Mouse (Mus musculus): ENCODE data around the gene Cdx2. TPM values are rescaled to one million over a fixed set of nuclear protein-coding genes. Genes with fewer than 3 reads are reported as not detected.

Cdx2 gene
- polyA plus RNA-seq, 1 experiment from 2014 or later = 1.3 TPM

DNA sequence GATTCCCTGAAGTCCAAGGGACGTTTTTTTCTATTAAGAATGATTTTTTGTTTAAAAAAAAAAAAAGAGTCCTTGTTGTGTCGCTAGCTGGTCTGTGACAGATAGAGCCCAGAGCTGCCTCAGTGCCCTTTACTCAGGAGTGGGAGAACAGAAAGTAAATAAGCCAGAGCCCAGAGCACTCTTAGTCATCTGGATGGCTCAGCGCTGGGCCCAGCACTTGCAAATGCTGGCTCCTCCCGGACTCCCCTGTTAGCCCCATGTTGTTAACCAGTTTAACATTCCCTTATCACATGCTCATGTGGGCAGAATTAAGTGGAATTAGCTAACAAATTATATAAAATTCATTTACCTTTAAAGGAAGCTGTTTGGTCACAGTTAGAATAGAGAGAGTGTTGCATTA, 43.1 kb downstream of the Cdx2 start:
- no peak overlapping the region for H3K9ac ChIP-seq (replicated peaks; ENCODE audit: low read depth, low read length)
- no peak overlapping the region for H3K27ac ChIP-seq (ENCODE audit: low read length)
- H3K4me3 ChIP-seq (ENCODE audit: low read depth, low read length) = no peak overlapping the region
- no peaks in the 10 kb centered on the region for H3K36me3 ChIP-seq (ENCODE audit: control insufficient read depth, insufficient read depth, low read length)
- peaks cover 30% of the 10 kb centered on the region for H3K27me3 ChIP-seq (ENCODE audit: control insufficient read depth, insufficient read depth, low read length)
- WGBS = 22% methylated on average over 4 of the region's 4 CpGs
- H3K9me3 ChIP-seq (ENCODE audit: control insufficient read depth, low read depth, low read length) = no peaks in the 10 kb centered on the region
- no peak overlapping the region for H3K4me2 ChIP-seq (replicated peaks; ENCODE audit: low read depth, low read length)
- no peaks in the 10 kb centered on the region for H3K4me1 ChIP-seq (ENCODE audit: control insufficient read depth, insufficient read depth, low read length)
- no peak for ATAC-seq (ENCODE audit: insufficient number of reproducible peaks, insufficient read depth, low FRiP score, low read depth)

DNA sequence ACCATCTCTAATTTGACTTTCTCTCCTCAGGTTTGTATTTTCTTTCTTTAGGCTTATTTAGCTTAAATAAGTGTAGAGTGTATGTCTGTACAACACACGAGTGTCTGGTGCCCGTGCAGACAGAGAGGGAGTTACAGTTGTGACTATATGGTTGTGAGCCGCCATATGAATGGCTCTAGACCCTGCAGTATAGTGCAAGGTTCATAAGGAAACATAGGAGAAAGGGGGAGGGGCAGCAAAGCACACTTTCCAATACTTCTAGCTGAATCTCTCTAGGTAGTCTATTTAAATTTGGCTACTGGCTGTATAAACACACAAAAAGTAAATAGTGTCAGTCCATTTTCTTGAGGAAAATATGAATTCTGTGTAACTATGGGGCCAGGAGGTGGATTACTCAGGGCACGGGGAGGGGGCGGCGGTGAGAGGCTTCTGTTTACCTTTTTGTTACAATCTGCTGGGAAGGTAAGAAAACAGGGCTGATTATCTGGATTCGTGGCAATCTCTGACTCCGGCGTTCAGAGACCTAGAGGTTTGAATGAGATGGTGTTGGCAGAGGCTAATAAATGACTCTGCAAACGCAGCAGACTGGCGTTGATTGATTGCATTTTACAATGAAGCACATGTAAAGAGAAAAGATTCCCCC, 45.0 kb downstream of the Cdx2 start:
- no peak overlapping the region for H3K9ac ChIP-seq (replicated peaks; ENCODE audit: low read depth, low read length)
- H3K9me3 ChIP-seq (ENCODE audit: control insufficient read depth, low read depth, low read length) = no peaks in the 10 kb centered on the region
- no peak overlapping the region for H3K4me3 ChIP-seq (ENCODE audit: low read depth, low read length)
- H3K36me3 ChIP-seq (ENCODE audit: control insufficient read depth, insufficient read depth, low read length) = no peaks in the 10 kb centered on the region
- no peak overlapping the region for H3K4me2 ChIP-seq (replicated peaks; ENCODE audit: low read depth, low read length)
- H3K27me3 ChIP-seq (ENCODE audit: control insufficient read depth, insufficient read depth, low read length) = peaks cover 18% of the 10 kb centered on the region
- no peaks in the 10 kb centered on the region for H3K4me1 ChIP-seq (ENCODE audit: control insufficient read depth, insufficient read depth, low read length)
- 28% methylated on average over 11 of the region's 11 CpGs for WGBS
- 0 out of 2 replicates have a peak, but pooled peaks have one; percentile 53 for ATAC-seq (ENCODE audit: insufficient number of reproducible peaks, insufficient read depth, low FRiP score, low read depth)
- H3K27ac ChIP-seq (ENCODE audit: low read length) = no peak overlapping the region

- WGBS = 69% methylated on average over 4 of the region's 4 CpGs
These were observed 46.3 kb downstream of the Cdx2 start for GRCm38 (mm10) chr5:147260778-147261177.

GRCm38 (mm10) chr5:147260189-147260588, 46.9 kb downstream of the Cdx2 start:
- 87% methylated on average over 1 of the region's 1 CpGs for WGBS
- 0 out of 2 replicates have a peak, but pooled peaks cover 4% of the 10 kb centered on the region for H3K27me3 ChIP-seq (ENCODE audit: control insufficient read depth, insufficient read depth, low read length)
- H3K36me3 ChIP-seq (ENCODE audit: control insufficient read depth, insufficient read depth, low read length) = no peaks in the 10 kb centered on the region
- H3K27ac ChIP-seq (ENCODE audit: low read length) = no peak overlapping the region
- H3K9ac ChIP-seq (replicated peaks; ENCODE audit: low read depth, low read length) = no peak overlapping the region
- H3K9me3 ChIP-seq (ENCODE audit: control insufficient read depth, low read depth, low read length) = no peaks in the 10 kb centered on the region
- H3K4me1 ChIP-seq (ENCODE audit: control insufficient read depth, insufficient read depth, low read length) = no peaks in the 10 kb centered on the region
- no peak overlapping the region for H3K4me2 ChIP-seq (replicated peaks; ENCODE audit: low read depth, low read length)
- ATAC-seq (ENCODE audit: insufficient number of reproducible peaks, insufficient read depth, low FRiP score, low read depth) = no peak
- H3K4me3 ChIP-seq (ENCODE audit: low read depth, low read length) = no peak overlapping the region

More at GRCm38 (mm10) chr5:147260778-147261177, 46.3 kb downstream of the Cdx2 start:
- H3K4me1 ChIP-seq (ENCODE audit: control insufficient read depth, insufficient read depth, low read length) = no peaks in the 10 kb centered on the region
- no peaks in the 10 kb centered on the region for H3K36me3 ChIP-seq (ENCODE audit: control insufficient read depth, insufficient read depth, low read length)
- no peak for ATAC-seq (ENCODE audit: insufficient number of reproducible peaks, insufficient read depth, low FRiP score, low read depth)
- H3K4me3 ChIP-seq (ENCODE audit: low read depth, low read length) = no peak overlapping the region
- H3K9ac ChIP-seq (replicated peaks; ENCODE audit: low read depth, low read length) = no peak overlapping the region
- H3K9me3 ChIP-seq (ENCODE audit: control insufficient read depth, low read depth, low read length) = no peaks in the 10 kb centered on the region
- H3K27ac ChIP-seq (ENCODE audit: low read length) = no peak overlapping the region
- H3K27me3 ChIP-seq (ENCODE audit: control insufficient read depth, insufficient read depth, low read length) = peaks cover 8% of the 10 kb centered on the region; the same call in 1 of the 2 replicates
- H3K4me2 ChIP-seq (replicated peaks; ENCODE audit: low read depth, low read length) = no peak overlapping the region

Small RNA genes within 50 kb of the gene (microRNA-seq; reads per million reads assigned to microRNA genes)
- gene Mir7k = not detected

Other genes starting within 250 kb of the Cdx2 start
- gene Lnx2, start 230.7 kb downstream of the Cdx2 start, polyA plus RNA-seq (2014; fragmentation: Nextera tagmentation; extraction: Ambion mirVana) = 20.7 and 25.5 TPM in 2 replicates
- 140 and 148 TPM in 2 replicates for gene Polr1d, start 230.2 kb downstream of the Cdx2 start, polyA plus RNA-seq (2014; fragmentation: Nextera tagmentation; extraction: Ambion mirVana)
- not detected in 2 replicates for gene Gsx1, start 118.6 kb downstream of the Cdx2 start, polyA plus RNA-seq (2014; fragmentation: Nextera tagmentation; extraction: Ambion mirVana)
- 3.4 and 5.2 TPM in 2 replicates for gene Pdx1, start 37.3 kb downstream of the Cdx2 start, polyA plus RNA-seq (2014; fragmentation: Nextera tagmentation; extraction: Ambion mirVana)
- not detected in 2 replicates for gene Urad, start 15.2 kb upstream of the Cdx2 start, polyA plus RNA-seq (2014; fragmentation: Nextera tagmentation; extraction: Ambion mirVana)
- gene Flt3, start 93.2 kb upstream of the Cdx2 start, polyA plus RNA-seq (2014; fragmentation: Nextera tagmentation; extraction: Ambion mirVana) = 0.06 and 0.24 TPM in 2 replicates
- 94.8 and 98.3 TPM in 2 replicates for gene Pan3, start 122.9 kb upstream of the Cdx2 start, polyA plus RNA-seq (2014; fragmentation: Nextera tagmentation; extraction: Ambion mirVana)